Mouse (Mus musculus): ENCODE results near the gene Gm20388. TPM values are rescaled to one million over a fixed set of nuclear protein-coding genes. Genes with fewer than 3 reads are reported as not detected.

Gm20388 gene
- polyA plus RNA-seq, 1 experiment from 2014 or later: not detected

DNA sequence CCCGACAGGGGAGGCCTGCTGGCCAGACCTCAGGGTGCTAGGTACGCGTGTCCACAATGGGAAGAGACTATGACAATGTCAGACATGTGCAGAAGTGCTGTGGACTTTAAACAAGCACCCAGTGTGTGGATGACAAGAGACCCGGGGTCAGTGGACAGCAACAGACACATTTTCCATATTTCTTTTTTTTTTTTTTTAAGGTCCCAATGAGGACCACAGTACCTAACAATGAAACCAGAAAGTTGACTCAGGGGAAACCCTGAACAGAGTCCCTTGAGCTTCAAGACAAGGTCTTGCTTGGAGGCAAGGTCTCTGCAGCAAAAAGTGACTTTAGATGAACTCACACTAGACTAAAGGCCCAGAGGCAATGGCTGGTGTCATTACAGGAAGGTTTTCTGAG is 1446.8 kb downstream of the Gm20388 start:
- Histone ChIP-seq H3K4me2 (replicated peaks) (no peak overlapping the region), H3K9ac (no peak overlapping the region), H3K27ac (no peak overlapping the region), H3K4me3 (no peak overlapping the region), H3K4me1 (peaks cover 32% of the 10 kb centered on the region), H3K27me3 (0 out of 2 replicates have a peak, but pooled peaks cover 3% of the 10 kb centered on the region), H3K36me3 (no peaks in the 10 kb centered on the region), H3K9me3 (no peaks in the 10 kb centered on the region)
- 94% methylated on average over 4 of the region's 4 CpGs for WGBS
- no peak for ATAC-seq (ENCODE audit: insufficient number of reproducible peaks, insufficient read depth, low FRiP score, low TSS enrichment)

- H3K4me3 ChIP-seq: no peak overlapping the region
- H3K27me3 ChIP-seq: 0 out of 2 replicates have a peak, but pooled peaks cover 3% of the 10 kb centered on the region
- H3K27ac ChIP-seq: peak overlapping the region; percentile 54; the same call in 1 of the 2 replicates
- H3K36me3 ChIP-seq: no peaks in the 10 kb centered on the region
- H3K4me2 ChIP-seq (replicated peaks): no peak overlapping the region
- peaks cover 32% of the 10 kb centered on the region for H3K4me1 ChIP-seq
- no peak for ATAC-seq (ENCODE audit: insufficient number of reproducible peaks, insufficient read depth, low FRiP score, low TSS enrichment)
- WGBS: 25% methylated on average over 4 of the region's 4 CpGs
- no peak overlapping the region for H3K9ac ChIP-seq
- H3K9me3 ChIP-seq: peaks cover 4% of the 10 kb centered on the region; the same call in 1 of the 2 replicates
These were observed 1448.0 kb downstream of the Gm20388 start for GRCm38 (mm10) chr8:121358609-121359008.

DNA sequence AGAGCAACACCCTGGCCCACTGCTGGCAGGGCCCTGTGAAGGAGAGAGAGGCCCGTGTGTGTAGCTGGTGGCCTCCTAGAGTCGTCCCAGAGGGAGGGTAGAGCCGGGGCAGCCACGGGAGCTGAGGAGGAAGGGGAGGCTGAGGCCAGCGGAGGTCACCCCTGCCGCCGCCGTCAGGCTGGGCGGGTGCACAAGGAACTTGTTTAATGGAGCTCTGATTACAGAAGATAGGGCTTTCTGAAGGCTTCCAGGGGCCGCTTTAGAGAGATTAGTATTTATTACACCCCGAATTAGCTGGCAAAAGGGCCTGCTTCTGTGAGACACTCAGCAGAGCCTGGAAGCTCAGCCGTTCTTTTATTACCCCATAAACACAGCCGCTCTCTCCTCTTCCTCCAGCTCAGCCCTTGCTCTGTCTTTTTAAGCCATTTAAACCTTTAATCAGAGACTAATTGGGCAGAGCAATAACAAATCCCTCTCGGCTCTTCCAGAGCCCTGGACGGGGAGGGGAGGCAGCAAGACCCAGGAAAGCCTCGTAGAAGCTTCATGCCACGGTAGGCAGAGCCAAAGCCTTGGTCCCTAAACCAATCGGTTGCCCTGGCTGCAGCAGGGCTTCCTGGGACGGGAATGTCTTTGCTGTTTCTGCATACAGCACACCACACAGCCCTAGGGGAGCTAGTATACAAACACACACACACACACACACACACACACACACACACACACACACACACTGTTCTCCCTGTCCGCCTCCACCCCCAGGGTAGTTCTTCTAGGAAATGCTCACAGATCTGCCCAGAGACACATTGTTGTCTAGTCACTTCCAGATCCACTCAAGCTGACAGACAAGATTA is 1448.7 kb downstream of the Gm20388 start:
- H3K4me2 ChIP-seq (replicated peaks): 0 out of 2 replicates have a peak overlapping the region, but pooled peaks have one; percentile 13
- H3K4me3 ChIP-seq: no peak overlapping the region
- H3K36me3 ChIP-seq: no peaks in the 10 kb centered on the region
- H3K27me3 ChIP-seq: 0 out of 2 replicates have a peak, but pooled peaks cover 3% of the 10 kb centered on the region
- 8% methylated on average over 20 of the region's 20 CpGs for WGBS
- 0 out of 2 replicates have a peak, but pooled peaks have one; percentile 39 for ATAC-seq (ENCODE audit: insufficient number of reproducible peaks, insufficient read depth, low FRiP score, low TSS enrichment)
- H3K9me3 ChIP-seq: peaks cover 4% of the 10 kb centered on the region; the same call in 1 of the 2 replicates
- peak overlapping the region; percentile 54 for H3K27ac ChIP-seq
- H3K9ac ChIP-seq: no peak overlapping the region
- peaks cover 32% of the 10 kb centered on the region for H3K4me1 ChIP-seq

GRCm38 (mm10) chr8:121360001-121360400 is 1449.4 kb downstream of the Gm20388 start:
- Histone ChIP-seq H3K27me3 (peaks cover 3% of the 10 kb centered on the region; the same call in 1 of the 2 replicates), H3K4me1 (peaks cover 32% of the 10 kb centered on the region)
- WGBS: 50% methylated on average over 6 of the region's 6 CpGs

GRCm38 (mm10) chr8:121361166-121361565 is 1450.5 kb downstream of the Gm20388 start:
- Histone ChIP-seq H3K9ac (no peak overlapping the region), H3K27me3 (peaks cover 3% of the 10 kb centered on the region; the same call in 1 of the 2 replicates), H3K4me3 (no peak overlapping the region), H3K4me2 (replicated peaks) (no peak overlapping the region), H3K4me1 (peaks cover 32% of the 10 kb centered on the region), H3K36me3 (no peaks in the 10 kb centered on the region), H3K9me3 (peaks cover 4% of the 10 kb centered on the region; the same call in 1 of the 2 replicates), H3K27ac (no peak overlapping the region)
- no peak for ATAC-seq (ENCODE audit: insufficient number of reproducible peaks, insufficient read depth, low FRiP score, low TSS enrichment)
- 20% methylated on average over 8 of the region's 8 CpGs for WGBS

More at GRCm38 (mm10) chr8:121360001-121360400, 1449.4 kb downstream of the Gm20388 start:
- Histone ChIP-seq H3K9ac (no peak overlapping the region; the same call in 1 of the 2 replicates), H3K4me3 (no peak overlapping the region), H3K4me2 (replicated peaks) (no peak overlapping the region), H3K9me3 (peaks cover 4% of the 10 kb centered on the region; the same call in 1 of the 2 replicates), H3K36me3 (no peaks in the 10 kb centered on the region), H3K27ac (peak overlapping the region; percentile 54; the same call in 1 of the 2 replicates)
- no peak for ATAC-seq (ENCODE audit: insufficient number of reproducible peaks, insufficient read depth, low FRiP score, low TSS enrichment)

DNA sequence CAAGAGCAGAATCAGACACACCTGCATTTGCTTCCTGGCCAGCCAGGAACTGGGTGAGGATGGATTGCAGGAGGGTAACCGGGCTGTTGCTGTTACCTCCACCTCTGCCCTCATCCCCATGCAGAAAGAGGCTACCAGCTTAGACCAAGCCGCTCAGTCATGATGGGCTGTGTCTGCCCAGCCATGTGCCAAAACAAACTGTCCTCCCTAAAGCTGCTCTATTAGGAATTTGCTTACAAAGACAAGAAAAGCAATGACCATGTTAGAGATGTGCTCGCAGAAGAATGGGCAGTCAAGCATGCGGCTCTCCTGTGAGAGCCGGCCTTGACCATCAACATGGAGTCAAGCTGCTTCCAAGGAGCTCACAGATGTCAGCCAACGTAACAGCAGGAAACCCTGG is 1454.0 kb downstream of the Gm20388 start:
- no peak overlapping the region for H3K9ac ChIP-seq
- H3K36me3 ChIP-seq: no peaks in the 10 kb centered on the region
- peaks cover 4% of the 10 kb centered on the region; the same call in 1 of the 2 replicates for H3K9me3 ChIP-seq
- no peak for ATAC-seq (ENCODE audit: insufficient number of reproducible peaks, insufficient read depth, low FRiP score, low TSS enrichment)
- no peak overlapping the region for H3K4me3 ChIP-seq
- H3K4me1 ChIP-seq: peaks cover 28% of the 10 kb centered on the region
- no peak overlapping the region for H3K4me2 ChIP-seq (replicated peaks)
- H3K27ac ChIP-seq: no peak overlapping the region
- 91% methylated on average over 6 of the region's 6 CpGs for WGBS
- peaks cover 6% of the 10 kb centered on the region; the same call in 1 of the 2 replicates for H3K27me3 ChIP-seq

DNA sequence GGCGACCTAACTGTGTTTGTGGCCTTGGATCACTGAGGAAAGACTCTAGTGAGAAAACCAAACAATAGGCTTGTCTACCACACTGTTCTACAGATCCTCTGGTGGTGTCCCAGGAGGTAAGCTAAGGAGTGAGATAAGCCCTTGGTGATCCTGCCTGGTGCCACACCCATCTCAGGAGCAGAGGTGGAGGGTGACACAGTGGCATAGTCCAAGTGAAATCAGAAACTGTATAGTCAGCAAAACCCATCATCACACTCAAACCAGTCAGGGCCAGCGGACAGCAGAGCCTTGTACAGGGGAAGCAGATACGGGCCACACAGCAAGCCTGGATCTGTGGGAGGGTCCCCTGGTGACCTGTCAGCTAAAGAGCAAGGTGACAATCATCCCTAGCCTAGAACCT is 1454.5 kb downstream of the Gm20388 start:
- ATAC-seq (ENCODE audit: insufficient number of reproducible peaks, insufficient read depth, low FRiP score, low TSS enrichment): no peak
- Histone ChIP-seq H3K4me3 (no peak overlapping the region), H3K9me3 (peaks cover 4% of the 10 kb centered on the region; the same call in 1 of the 2 replicates), H3K27ac (no peak overlapping the region), H3K27me3 (peaks cover 6% of the 10 kb centered on the region; the same call in 1 of the 2 replicates), H3K36me3 (no peaks in the 10 kb centered on the region), H3K9ac (no peak overlapping the region), H3K4me1 (peaks cover 23% of the 10 kb centered on the region), H3K4me2 (replicated peaks) (no peak overlapping the region)
- 81% methylated on average over 3 of the region's 3 CpGs for WGBS

- Histone ChIP-seq H3K9me3 (peaks cover 4% of the 10 kb centered on the region; the same call in 1 of the 2 replicates), H3K9ac (no peak overlapping the region), H3K4me1 (peaks cover 11% of the 10 kb centered on the region), H3K27me3 (peaks cover 4% of the 10 kb centered on the region; the same call in 1 of the 2 replicates), H3K36me3 (no peaks in the 10 kb centered on the region), H3K4me3 (no peak overlapping the region), H3K4me2 (replicated peaks) (no peak overlapping the region), H3K27ac (no peak overlapping the region)
- no peak for ATAC-seq (ENCODE audit: insufficient number of reproducible peaks, insufficient read depth, low FRiP score, low TSS enrichment)
- 92% methylated on average over 12 of the region's 12 CpGs for WGBS
These were observed 1456.0 kb downstream of the Gm20388 start for GRCm38 (mm10) chr8:121366655-121367054.

- Histone ChIP-seq H3K9ac (no peak overlapping the region), H3K9me3 (no peaks in the 10 kb centered on the region), H3K27me3 (peaks cover 3% of the 10 kb centered on the region; the same call in 1 of the 2 replicates), H3K4me2 (replicated peaks) (no peak overlapping the region), H3K36me3 (no peaks in the 10 kb centered on the region), H3K27ac (peak overlapping the region; percentile 36; the same call in 1 of the 2 replicates), H3K4me1 (peaks cover 17% of the 10 kb centered on the region), H3K4me3 (no peak overlapping the region)
- WGBS: 32% methylated on average over 11 of the region's 11 CpGs
- no peak for ATAC-seq (ENCODE audit: insufficient number of reproducible peaks, insufficient read depth, low FRiP score, low TSS enrichment)
These were observed 1458.2 kb downstream of the Gm20388 start for GRCm38 (mm10) chr8:121368799-121369198.

DNA sequence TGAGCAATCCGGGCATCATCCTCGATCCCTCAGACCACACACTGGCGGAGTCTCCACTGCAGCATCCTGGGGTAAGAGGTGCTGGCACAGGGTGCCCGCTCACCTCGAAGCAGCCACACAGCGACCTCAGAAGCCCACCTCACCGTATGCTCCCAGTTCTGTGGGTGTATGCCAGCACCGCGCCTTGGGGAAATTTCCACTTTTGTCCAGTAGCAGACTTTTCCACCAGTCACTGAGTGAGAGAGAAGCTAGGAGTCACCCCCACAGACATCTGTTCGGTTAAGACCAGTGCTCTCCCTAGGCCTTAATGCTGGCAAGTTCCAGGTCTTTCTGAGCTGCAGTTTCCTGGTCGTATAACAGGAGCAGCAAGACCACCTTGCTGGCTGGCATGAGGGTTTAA is 1458.7 kb downstream of the Gm20388 start:
- Histone ChIP-seq H3K9ac (no peak overlapping the region), H3K36me3 (no peaks in the 10 kb centered on the region), H3K4me2 (replicated peaks) (no peak overlapping the region), H3K4me1 (peaks cover 19% of the 10 kb centered on the region), H3K27me3 (peaks cover 3% of the 10 kb centered on the region; the same call in 1 of the 2 replicates), H3K4me3 (no peak overlapping the region), H3K27ac (0 out of 2 replicates have a peak overlapping the region, but pooled peaks have one; percentile 36), H3K9me3 (no peaks in the 10 kb centered on the region)
- no peak for ATAC-seq (ENCODE audit: insufficient number of reproducible peaks, insufficient read depth, low FRiP score, low TSS enrichment)
- WGBS: 80% methylated on average over 11 of the region's 11 CpGs

- no peaks in the 10 kb centered on the region for H3K9me3 ChIP-seq
- H3K4me1 ChIP-seq: peaks cover 26% of the 10 kb centered on the region
- H3K36me3 ChIP-seq: no peaks in the 10 kb centered on the region
- WGBS: 30% methylated on average over 9 of the region's 9 CpGs
- no peak overlapping the region for H3K9ac ChIP-seq
- H3K27me3 ChIP-seq: 0 out of 2 replicates have a peak, but pooled peaks cover 3% of the 10 kb centered on the region
- H3K27ac ChIP-seq: no peak overlapping the region
- no peak overlapping the region for H3K4me3 ChIP-seq
- H3K4me2 ChIP-seq (replicated peaks): no peak overlapping the region
- no peak for ATAC-seq (ENCODE audit: insufficient number of reproducible peaks, insufficient read depth, low FRiP score, low TSS enrichment)
These were observed 1460.6 kb downstream of the Gm20388 start for GRCm38 (mm10) chr8:121371287-121371686.
